Mouse (Mus musculus): ENCODE data around the gene Ipmk.

- TF ChIP-seq POLR2A (IDR thresholded peaks at IDR 0.05; ENCODE audit: extremely low read depth, insufficient read depth, low read length): no peak
- no peak for TF ChIP-seq CTCF (IDR thresholded peaks at IDR 0.05; ENCODE audit: extremely low read depth, insufficient read depth, low read length)
Measured at GRCm38 (mm10) chr10:71389311-71389710, 41.7 kb downstream of the Ipmk start.
